Mouse (Mus musculus) embryonic facial prominence, embryonic 15.5 days (tissue): ENCODE measurements around the gene 1700057G04Rik. TPM values are rescaled to one million over a fixed set of nuclear protein-coding genes. Genes with fewer than 3 reads are reported as not detected.

Source experiments
- ATAC-seq: fragments of 200-750 bp; cut with Nextera tagmentation; 2 replicates; pipeline ENCODE4 v1.8.0; 2017; ENCODE audit warnings: low read depth, moderate TSS enrichment; ENCODE audit not compliant: insufficient number of reproducible peaks, low FRiP score, low TSS enrichment
- H3K27ac ChIP-seq: fragments of 300-500 bp; sonication (generic); replicated peaks from 2 replicates; pipeline ENCODE4 v1.5.1; 2015; ENCODE audit warnings: mild to moderate bottlenecking, inconsistent platforms
- H3K27me3 ChIP-seq: fragments of 300-500 bp; sonication (generic); 2 replicates; pipeline ENCODE4 v1.6.1; 2015; ENCODE audit warnings: inconsistent platforms
- H3K36me3 ChIP-seq: fragments of 300-500 bp; sonication (generic); 2 replicates; pipeline ENCODE4 v1.6.1; 2015; ENCODE audit warnings: mild to moderate bottlenecking, inconsistent platforms
- H3K4me1 ChIP-seq: fragments of 300-500 bp; sonication (generic); 2 replicates; pipeline ENCODE4 v1.6.1; 2015; ENCODE audit warnings: inconsistent platforms
- H3K4me2 ChIP-seq: fragments of 300-500 bp; sonication (generic); replicated peaks from 2 replicates; pipeline ENCODE4 v1.6.1; 2015; ENCODE audit warnings: mild to moderate bottlenecking, inconsistent platforms
- H3K4me3 ChIP-seq: fragments of 300-500 bp; sonication (generic); replicated peaks from 2 replicates; pipeline ENCODE4 v1.5.1; 2015; ENCODE audit warnings: mild to moderate bottlenecking, inconsistent platforms
- H3K9ac ChIP-seq: fragments of 300-500 bp; sonication (generic); 2 replicates; pipeline ENCODE4 v1.6.1; 2015; ENCODE audit warnings: inconsistent platforms
- H3K9me3 ChIP-seq: fragments of 300-500 bp; sonication (generic); replicated peaks from 2 replicates; pipeline ENCODE4 v1.6.1; 2016; ENCODE audit warnings: inconsistent platforms
- WGBS: fragments of 180-500 bp; shearing (Covaris S2); methylation state at CpG from one replicate; pipeline ENCODE4 v1.1.7; 2015; 5-methylcytosine and 5-hydroxymethylcytosine counted together
- polyA plus RNA-seq: library from polyadenylated mRNA; unstranded; fragments of >200 nt; fragmentation: Nextera tagmentation; extraction: Ambion mirVana; gene quantifications from 2 replicates; pipeline ENCODE4 v1.2.1, GENCODE M21; 2015

Gene 1700057G04Rik
- polyA plus RNA-seq, 1 experiment from 2014 or later = not detected

GRCm38 (mm10) chr9:92363478-92363877 lies 54.3 kb downstream of the 1700057G04Rik start:
- Histone ChIP-seq H3K4me3 (no peak overlapping the region), H3K4me1 (peaks cover 4% of the 10 kb centered on the region; the same call in 1 of the 2 replicates), H3K27ac (no peak overlapping the region), H3K4me2 (no peak overlapping the region), H3K9me3 (no peaks in the 10 kb centered on the region), H3K36me3 (no peaks in the 10 kb centered on the region), H3K27me3 (no peaks in the 10 kb centered on the region), H3K9ac (no peak overlapping the region)
- WGBS = 81% methylated on average over 2 of the region's 2 CpGs
- no peak for ATAC-seq

- H3K4me1 ChIP-seq = no peaks in the 10 kb centered on the region
- no peaks in the 10 kb centered on the region for H3K27me3 ChIP-seq
- no peaks in the 10 kb centered on the region for H3K9me3 ChIP-seq
- H3K36me3 ChIP-seq = no peaks in the 10 kb centered on the region
- ATAC-seq = no peak
- H3K4me3 ChIP-seq = no peak overlapping the region
- H3K4me2 ChIP-seq = no peak overlapping the region
- H3K27ac ChIP-seq = no peak overlapping the region
- no peak overlapping the region for H3K9ac ChIP-seq
Observed at GRCm38 (mm10) chr9:92368920-92369319, 59.7 kb downstream of the 1700057G04Rik start.

- Histone ChIP-seq H3K4me3 (no peak overlapping the region), H3K27me3 (no peaks in the 10 kb centered on the region), H3K4me1 (no peaks in the 10 kb centered on the region), H3K27ac (no peak overlapping the region), H3K4me2 (no peak overlapping the region), H3K36me3 (no peaks in the 10 kb centered on the region), H3K9me3 (no peaks in the 10 kb centered on the region), H3K9ac (no peak overlapping the region)
- no peak for ATAC-seq
- 43% methylated on average over 4 of the region's 4 CpGs for WGBS
Observed at GRCm38 (mm10) chr9:92373896-92374295, 64.7 kb downstream of the 1700057G04Rik start.

- Histone ChIP-seq H3K36me3 (no peaks in the 10 kb centered on the region), H3K4me2 (no peak overlapping the region), H3K27me3 (no peaks in the 10 kb centered on the region), H3K27ac (no peak overlapping the region), H3K9ac (no peak overlapping the region), H3K4me1 (0 out of 2 replicates have a peak, but pooled peaks cover 2% of the 10 kb centered on the region), H3K9me3 (no peaks in the 10 kb centered on the region), H3K4me3 (no peak overlapping the region)
- ATAC-seq = no peak
- WGBS = 53% methylated on average over 7 of the region's 7 CpGs
Observed at GRCm38 (mm10) chr9:92374705-92375199, 65.6 kb downstream of the 1700057G04Rik start.

GRCm38 (mm10) chr9:92375378-92375777 lies 66.2 kb downstream of the 1700057G04Rik start:
- Histone ChIP-seq H3K27me3 (no peaks in the 10 kb centered on the region), H3K9me3 (no peaks in the 10 kb centered on the region), H3K4me2 (no peak overlapping the region), H3K4me3 (no peak overlapping the region), H3K4me1 (0 out of 2 replicates have a peak, but pooled peaks cover 2% of the 10 kb centered on the region), H3K36me3 (no peaks in the 10 kb centered on the region), H3K27ac (no peak overlapping the region), H3K9ac (no peak overlapping the region)
- no peak for ATAC-seq
- 64% methylated on average over 8 of the region's 8 CpGs for WGBS

GRCm38 (mm10) chr9:92377967-92378366 lies 68.8 kb downstream of the 1700057G04Rik start:
- no peak overlapping the region for H3K9ac ChIP-seq
- no peaks in the 10 kb centered on the region for H3K9me3 ChIP-seq
- H3K4me2 ChIP-seq = no peak overlapping the region
- no peak overlapping the region for H3K4me3 ChIP-seq
- H3K27me3 ChIP-seq = no peaks in the 10 kb centered on the region
- WGBS = 73% methylated on average over 1 of the region's 1 CpGs
- 0 out of 2 replicates have a peak, but pooled peaks cover 2% of the 10 kb centered on the region for H3K4me1 ChIP-seq
- no peaks in the 10 kb centered on the region for H3K36me3 ChIP-seq
- no peak for ATAC-seq
- H3K27ac ChIP-seq = no peak overlapping the region

- Histone ChIP-seq H3K27me3 (no peaks in the 10 kb centered on the region), H3K9me3 (no peaks in the 10 kb centered on the region), H3K36me3 (no peaks in the 10 kb centered on the region), H3K27ac (no peak overlapping the region), H3K9ac (no peak overlapping the region), H3K4me1 (0 out of 2 replicates have a peak, but pooled peaks cover 2% of the 10 kb centered on the region), H3K4me3 (no peak overlapping the region), H3K4me2 (no peak overlapping the region)
- WGBS = 37% methylated on average over 5 of the region's 5 CpGs
- ATAC-seq = no peak
Observed at GRCm38 (mm10) chr9:92379240-92379639, 70.1 kb downstream of the 1700057G04Rik start.

- Histone ChIP-seq H3K27ac (no peak overlapping the region), H3K9ac (no peak overlapping the region), H3K4me1 (0 out of 2 replicates have a peak, but pooled peaks cover 2% of the 10 kb centered on the region), H3K36me3 (no peaks in the 10 kb centered on the region), H3K4me2 (no peak overlapping the region), H3K27me3 (no peaks in the 10 kb centered on the region), H3K9me3 (no peaks in the 10 kb centered on the region), H3K4me3 (no peak overlapping the region)
- ATAC-seq = no peak
- WGBS = 94% methylated on average over 3 of the region's 3 CpGs
Observed at GRCm38 (mm10) chr9:92383415-92383814, 74.2 kb downstream of the 1700057G04Rik start.

GRCm38 (mm10) chr9:92384401-92384800 lies 75.2 kb downstream of the 1700057G04Rik start:
- Histone ChIP-seq H3K4me1 (no peaks in the 10 kb centered on the region), H3K36me3 (no peaks in the 10 kb centered on the region), H3K4me2 (no peak overlapping the region), H3K9me3 (no peaks in the 10 kb centered on the region), H3K4me3 (no peak overlapping the region), H3K27me3 (no peaks in the 10 kb centered on the region), H3K27ac (no peak overlapping the region), H3K9ac (no peak overlapping the region)
- no peak for ATAC-seq
- WGBS = 46% methylated on average over 3 of the region's 3 CpGs

GRCm38 (mm10) chr9:92385831-92386230 lies 76.7 kb downstream of the 1700057G04Rik start:
- ATAC-seq = no peak
- H3K9me3 ChIP-seq = no peaks in the 10 kb centered on the region
- no peaks in the 10 kb centered on the region for H3K27me3 ChIP-seq
- 90% methylated on average over 1 of the region's 1 CpGs for whole genome bisulfite sequencing
- H3K9ac ChIP-seq = no peak overlapping the region
- no peaks in the 10 kb centered on the region for H3K4me1 ChIP-seq
- no peak overlapping the region for H3K4me2 ChIP-seq
- H3K4me3 ChIP-seq = no peak overlapping the region
- no peaks in the 10 kb centered on the region for H3K36me3 ChIP-seq
- H3K27ac ChIP-seq = no peak overlapping the region

- no peaks in the 10 kb centered on the region for H3K4me1 ChIP-seq
- H3K27ac ChIP-seq = no peak overlapping the region
- WGBS = 75% methylated on average over 1 of the region's 1 CpGs
- H3K36me3 ChIP-seq = no peaks in the 10 kb centered on the region
- no peak for ATAC-seq
- no peak overlapping the region for H3K4me3 ChIP-seq
- no peaks in the 10 kb centered on the region for H3K9me3 ChIP-seq
- H3K4me2 ChIP-seq = no peak overlapping the region
- H3K9ac ChIP-seq = no peak overlapping the region
- H3K27me3 ChIP-seq = no peaks in the 10 kb centered on the region
Observed at GRCm38 (mm10) chr9:92386871-92387270, 77.7 kb downstream of the 1700057G04Rik start.

- Histone ChIP-seq H3K4me2 (no peak overlapping the region), H3K9me3 (no peaks in the 10 kb centered on the region), H3K9ac (no peak overlapping the region), H3K27ac (no peak overlapping the region), H3K36me3 (no peaks in the 10 kb centered on the region), H3K4me1 (no peaks in the 10 kb centered on the region), H3K27me3 (no peaks in the 10 kb centered on the region), H3K4me3 (no peak overlapping the region)
- 76% methylated on average over 1 of the region's 1 CpGs for WGBS
- no peak for ATAC-seq
Observed at GRCm38 (mm10) chr9:92387404-92387803, 78.2 kb downstream of the 1700057G04Rik start.
